Mouse (Mus musculus) hindbrain, postnatal 0 days (tissue): Measurements from ENCODE around the gene Epha2. TPM values are rescaled to one million over a fixed set of nuclear protein-coding genes. Genes with fewer than 3 reads are reported as not detected.

Source experiments
- ATAC-seq: fragments of 200-750 bp; cut with Nextera tagmentation; 2 replicates; pipeline ENCODE4 v1.8.0; 2017; ENCODE audit warnings: mild to moderate bottlenecking, moderate TSS enrichment, moderate library complexity
- DNase-seq: peaks from one replicate; pipeline ENCODE4 v3.0.0-alpha.2; 2015; ENCODE audit warnings: low spot score
- H3K27ac ChIP-seq: fragments of 300-500 bp; sonication (generic); 2 replicates; pipeline ENCODE4 v1.5.1; 2014; ENCODE audit warnings: mild to moderate bottlenecking
- H3K27me3 ChIP-seq: fragments of 300-500 bp; sonication (generic); 2 replicates; pipeline ENCODE4 v1.6.1; 2014; ENCODE audit warnings: low read length, mixed read lengths; ENCODE audit not compliant: insufficient read depth
- H3K36me3 ChIP-seq: fragments of 300-500 bp; sonication (generic); 2 replicates; pipeline ENCODE4 v1.6.1; 2014; ENCODE audit warnings: low read length, mixed read lengths; ENCODE audit not compliant: insufficient read depth
- H3K4me1 ChIP-seq: fragments of 300-500 bp; sonication (generic); 2 replicates; pipeline ENCODE4 v1.6.1; 2014; ENCODE audit warnings: antibody characterized with exemption, low read length, mixed read lengths; ENCODE audit not compliant: insufficient read depth
- H3K4me2 ChIP-seq: fragments of 300-500 bp; sonication (generic); 2 replicates; pipeline ENCODE4 v1.6.1; 2014; ENCODE audit warnings: low read depth, mild to moderate bottlenecking, low read length, moderate library complexity, mixed read lengths
- H3K4me3 ChIP-seq: fragments of 300-500 bp; sonication (generic); 2 replicates; pipeline ENCODE4 v1.5.1; 2014; ENCODE audit warnings: low read length
- H3K9ac ChIP-seq: fragments of 300-500 bp; sonication (generic); replicated peaks from 2 replicates; pipeline ENCODE4 v1.6.1; 2014; ENCODE audit warnings: mild to moderate bottlenecking, low read length, moderate library complexity, mixed read lengths
- H3K9me3 ChIP-seq: fragments of 300-500 bp; sonication (generic); 2 replicates; pipeline ENCODE4 v1.6.1; 2016; ENCODE audit warnings: low read length, mixed read lengths
- CTCF ChIP-seq: IDR thresholded peaks from 2 replicates; pipeline ENCODE4 v1.5.1; 2016; ENCODE audit warnings: antibody characterized with exemption, control low read depth, low read depth
- WGBS: fragments of 180-500 bp; shearing (Covaris S2); extraction: QIAGEN DNeasy Blood & Tissue Kit; methylation state at CpG from one replicate; pipeline ENCODE4 v1.1.7; 2014; 5-methylcytosine and 5-hydroxymethylcytosine counted together
- polyA plus RNA-seq: library from polyadenylated mRNA; unstranded; fragments of >200 nt; fragmentation: Nextera tagmentation; extraction: Ambion mirVana; gene quantifications from 2 replicates; pipeline ENCODE4 v1.2.1, GENCODE M21; 2015
- total RNA-seq: library from RNA; depleted of rRNA; stranded (reverse); fragments of >200 nt; gene quantifications from 2 replicates; pipeline ENCODE4 v1.2.3, GENCODE M21; 2014

Gene Epha2
- total and polyA plus RNA-seq, 2 experiments from 2014 or later = 0.46 to 1.6 TPM

GRCm38 (mm10) chr4:141262906-141263637, 38.0 kb upstream of the Epha2 start:
- H3K36me3 ChIP-seq = no peaks in the 10 kb centered on the region
- H3K4me2 ChIP-seq = no peak overlapping the region
- H3K9me3 ChIP-seq = no peaks in the 10 kb centered on the region
- no peak overlapping the region for H3K9ac ChIP-seq
- TF ChIP-seq CTCF = no peak
- ATAC-seq (no peak), DNase-seq (no peak)
- H3K27me3 ChIP-seq = no peaks in the 10 kb centered on the region
- WGBS = 80% methylated on average over 10 of the region's 10 CpGs
- H3K4me3 ChIP-seq = no peak overlapping the region
- H3K4me1 ChIP-seq = no peaks in the 10 kb centered on the region
- no peak overlapping the region for H3K27ac ChIP-seq

DNA sequence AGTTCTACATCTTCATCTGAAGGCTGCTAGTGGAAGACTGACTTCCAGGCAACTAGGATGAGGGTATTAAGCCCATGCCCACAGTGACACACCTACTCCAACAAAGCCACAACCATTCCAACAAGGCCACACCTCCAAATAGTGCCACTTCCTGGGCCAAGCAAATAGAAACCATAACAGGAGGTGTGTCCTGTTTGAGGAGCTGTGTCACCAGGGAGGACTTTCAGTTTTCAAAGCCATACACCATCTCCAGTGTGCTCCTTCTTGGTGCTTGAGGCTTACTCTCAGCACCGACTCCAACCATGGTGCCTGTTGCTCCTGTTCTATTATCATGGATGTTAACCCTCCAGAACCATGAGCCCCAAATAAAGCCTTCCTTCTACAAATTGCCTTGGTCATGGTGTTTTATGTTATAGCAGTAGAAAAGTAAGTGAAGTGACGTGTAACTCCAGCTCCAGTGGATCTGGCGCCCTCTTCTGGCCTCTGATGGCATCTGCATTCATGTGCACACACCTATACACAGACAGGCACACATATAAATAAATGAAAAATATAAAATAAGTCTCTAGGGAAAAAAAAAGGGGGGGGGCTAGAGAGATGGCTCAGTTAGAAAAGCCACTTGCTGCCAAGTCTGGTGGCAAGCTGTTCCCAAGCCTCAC, 34.9 kb upstream of the Epha2 start:
- no peak for DNase-seq
- ATAC-seq = no peak

GRCm38 (mm10) chr4:141267250-141267649, 33.8 kb upstream of the Epha2 start:
- Histone ChIP-seq H3K9ac (no peak overlapping the region), H3K36me3 (no peaks in the 10 kb centered on the region), H3K4me1 (no peaks in the 10 kb centered on the region), H3K27ac (no peak overlapping the region), H3K4me2 (no peak overlapping the region), H3K9me3 (no peaks in the 10 kb centered on the region), H3K4me3 (no peak overlapping the region), H3K27me3 (no peaks in the 10 kb centered on the region)
- DNase-seq (no peak), ATAC-seq (no peak)
- no peak for TF ChIP-seq CTCF
- WGBS = 79% methylated on average over 3 of the region's 3 CpGs

More for the DNA sequence above, 34.9 kb upstream of the Epha2 start:
- Histone ChIP-seq H3K36me3 (no peaks in the 10 kb centered on the region), H3K9me3 (no peaks in the 10 kb centered on the region), H3K27me3 (no peaks in the 10 kb centered on the region), H3K4me2 (no peak overlapping the region), H3K27ac (no peak overlapping the region), H3K4me1 (no peaks in the 10 kb centered on the region), H3K4me3 (no peak overlapping the region), H3K9ac (no peak overlapping the region)
- TF ChIP-seq CTCF = peak; percentile 37
- WGBS = 88% methylated on average over 3 of the region's 3 CpGs

DNA sequence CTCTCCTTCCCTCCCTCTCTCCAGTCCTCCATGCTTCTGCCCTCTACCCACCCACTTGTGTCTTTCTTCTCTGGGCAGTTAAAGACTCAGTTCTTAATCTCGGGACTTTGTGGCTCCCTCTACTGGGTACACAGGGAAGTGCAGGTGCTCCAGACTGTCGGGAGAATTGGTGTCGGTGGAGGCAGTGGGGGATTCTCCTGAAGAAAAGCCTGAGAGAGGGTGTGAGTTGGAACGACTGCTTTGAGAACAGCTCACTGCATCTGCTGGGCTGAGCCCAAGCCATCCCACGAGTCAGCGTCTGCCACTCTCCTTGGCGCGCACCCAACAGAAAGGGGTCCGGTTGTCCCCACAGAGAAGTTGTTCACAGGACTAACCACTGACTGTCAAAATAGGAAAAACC, 33.2 kb upstream of the Epha2 start:
- Histone ChIP-seq H3K9ac (no peak overlapping the region), H3K27me3 (no peaks in the 10 kb centered on the region), H3K4me3 (no peak overlapping the region), H3K4me1 (no peaks in the 10 kb centered on the region), H3K27ac (no peak overlapping the region), H3K9me3 (no peaks in the 10 kb centered on the region), H3K4me2 (no peak overlapping the region), H3K36me3 (no peaks in the 10 kb centered on the region)
- peak; percentile 81 for TF ChIP-seq CTCF
- DNase-seq (peak; percentile 60), ATAC-seq (no peak)
- WGBS = 32% methylated on average over 9 of the region's 9 CpGs

DNA sequence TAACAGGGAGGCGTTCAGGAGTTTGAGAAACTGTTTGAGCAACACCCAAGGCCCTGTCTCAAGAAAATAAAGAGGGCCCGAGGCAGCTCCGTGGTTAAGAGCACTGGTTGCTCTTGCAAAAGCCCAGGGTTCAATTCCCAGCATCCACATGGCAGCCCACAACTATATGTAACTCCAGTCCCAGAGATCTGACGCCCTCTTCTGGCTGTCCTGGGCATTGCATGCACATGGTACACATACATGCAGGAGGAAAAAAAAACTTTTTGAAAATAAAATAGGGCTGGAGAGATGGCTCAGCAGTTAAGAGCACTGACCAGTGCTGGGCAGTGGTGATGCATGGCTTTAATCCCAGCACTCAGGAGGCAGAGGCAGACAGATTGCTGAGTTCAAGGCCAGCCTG, 32.7 kb upstream of the Epha2 start:
- ATAC-seq = no peak
- Histone ChIP-seq H3K27me3 (no peaks in the 10 kb centered on the region), H3K4me2 (no peak overlapping the region), H3K4me3 (no peak overlapping the region), H3K9ac (no peak overlapping the region), H3K9me3 (no peaks in the 10 kb centered on the region), H3K4me1 (no peaks in the 10 kb centered on the region), H3K36me3 (no peaks in the 10 kb centered on the region), H3K27ac (no peak overlapping the region)
- peak; percentile 22; the same call in 1 of the 2 replicates for TF ChIP-seq CTCF
- WGBS = 86% methylated on average over 4 of the region's 4 CpGs
- DNase-seq = no peak

- peak; percentile 33 for TF ChIP-seq CTCF
- Histone ChIP-seq H3K4me3 (no peak overlapping the region), H3K9me3 (no peaks in the 10 kb centered on the region), H3K4me2 (no peak overlapping the region), H3K27ac (no peak overlapping the region), H3K27me3 (no peaks in the 10 kb centered on the region), H3K9ac (no peak overlapping the region), H3K36me3 (no peaks in the 10 kb centered on the region), H3K4me1 (no peaks in the 10 kb centered on the region)
- 77% methylated on average over 6 of the region's 6 CpGs for WGBS
- ATAC-seq = no peak
- no peak for DNase-seq
These were observed 32.0 kb upstream of the Epha2 start for GRCm38 (mm10) chr4:141269080-141269479.
